Comparison of ENCODE assay signal across 8 mouse cellular contexts in the genomic region with DNA sequence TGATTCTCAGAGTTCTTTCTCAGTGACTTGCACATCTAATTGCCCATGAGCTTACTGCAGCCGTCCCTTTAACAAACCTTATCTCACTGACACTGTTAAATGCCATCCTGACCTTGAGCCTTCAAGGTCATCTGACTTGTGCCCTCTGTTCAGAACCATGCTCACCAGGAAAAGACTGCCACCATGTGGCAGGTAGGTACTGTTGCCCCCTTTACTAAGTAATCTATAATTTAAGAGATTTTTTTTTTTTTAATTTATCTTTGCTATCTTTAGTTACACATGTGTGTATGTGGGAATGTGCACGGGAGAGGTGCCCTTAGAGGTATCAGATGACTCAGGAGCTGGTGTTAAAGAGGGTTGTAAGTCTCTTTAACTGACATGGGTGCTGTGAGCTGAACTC. TPM values are rescaled to one million over a fixed set of nuclear protein-coding genes. Genes with fewer than 3 reads are reported as not detected.
DNase-seq lines count a peak whose midpoint lies in the region; ATAC-seq and TF ChIP-seq lines count a peak whose summit lies in the region.
"Had no signal": no experiment of that assay in that cellular context is flagged by ENCODE, and none has a peak within 500 bp of the region (broad histone marks: within the 10 kb centered on the region; RNA-seq: fewer than 3 reads in every experiment).

No protein-coding gene starts in this region.

- peak; percentile 21; the same call in 1 of the 2 replicates for TF ChIP-seq CTCF in liver, adult 2 months (IDR thresholded peaks at IDR 0.05; ENCODE audit: low read depth, low read length)

- no peak overlapping the region for H3K9ac ChIP-seq in liver, adult 2 months (ENCODE audit: low read depth, low read length)
- no peak overlapping the region for H3K9ac ChIP-seq in liver, embryonic 11.5 days (ENCODE audit: low read depth, low read length)
- H3K9ac ChIP-seq in hindbrain, embryonic 16.5 days (ENCODE audit: low read depth, low read length), result no peak overlapping the region

- TF ChIP-seq POLR2A in liver, adult 2 months (IDR thresholded peaks at IDR 0.05; ENCODE audit: extremely low read depth, insufficient read depth, low read length), result no peak

- ATAC-seq in liver, embryonic 11.5 days (replicated peaks; ENCODE audit: low FRiP score), result no peak; the same call in 1 of the 2 replicates
- ATAC-seq in granulocyte monocyte progenitor cell, adult 5-6 weeks (replicated peaks; ENCODE audit: poor library complexity, severe bottlenecking), result peak; percentile 44; the same call in 1 of the 2 replicates
- ATAC-seq in hindbrain, embryonic 16.5 days, result no peak

- peaks cover 2% of the 10 kb centered on the region; the same call in 1 of the 2 replicates for H3K4me1 ChIP-seq in liver, adult 2 months (ENCODE audit: control insufficient read depth, insufficient read depth, low read length)
- H3K4me1 ChIP-seq in liver, embryonic 11.5 days (replicated peaks; ENCODE audit: control insufficient read depth, insufficient read depth, low read length), result no peaks in the 10 kb centered on the region
- no peaks in the 10 kb centered on the region for H3K4me1 ChIP-seq in hindbrain, embryonic 16.5 days (ENCODE audit: control insufficient read depth, insufficient read depth, low read depth, low read length)

- peak; percentile 49 for DNase-seq in liver, adult 2 months (ENCODE audit: extremely low read depth, low read depth, low spot score)
- no peak for DNase-seq in liver, embryonic 11.5 days (ENCODE audit: low spot score)
- peak; percentile 25 for DNase-seq in NIH3T3 (ENCODE audit: low read depth)
- DNase-seq in spleen, postnatal 36 days (ENCODE audit: low spot score in 2 of 2), result peak; percentile 35 to 36
- DNase-seq in layer of hippocampus, postnatal 36 days, result no peak
- DNase-seq: embryo, embryonic 11 days had no signal

- no peak overlapping the region for H3K4me2 ChIP-seq in liver, embryonic 11.5 days
- no peak overlapping the region for H3K4me2 ChIP-seq in hindbrain, embryonic 16.5 days (ENCODE audit: low read length)

- H3K27ac ChIP-seq in liver, adult 2 months (replicated peaks; ENCODE audit: insufficient read depth, low read depth, low read length), result no peak overlapping the region
- no peak overlapping the region for H3K27ac ChIP-seq in liver, embryonic 11.5 days (ENCODE audit: low read depth, low read length)
- H3K27ac ChIP-seq in hindbrain, embryonic 16.5 days (ENCODE audit: low read depth, low read length), result no peak overlapping the region

- no peaks in the 10 kb centered on the region for H3K9me3 ChIP-seq in liver, embryonic 11.5 days (ENCODE audit: control insufficient read depth, low read length)
- H3K9me3 ChIP-seq in hindbrain, embryonic 16.5 days (ENCODE audit: control insufficient read depth, low read length), result no peaks in the 10 kb centered on the region

- H3K27me3 ChIP-seq in liver, adult 2 months (ENCODE audit: control insufficient read depth, insufficient read depth, low read length), result no peaks in the 10 kb centered on the region
- no peaks in the 10 kb centered on the region for H3K27me3 ChIP-seq in liver, embryonic 11.5 days (replicated peaks; ENCODE audit: control insufficient read depth, insufficient read depth, low read length)
- no peaks in the 10 kb centered on the region for H3K27me3 ChIP-seq in hindbrain, embryonic 16.5 days (replicated peaks; ENCODE audit: control insufficient read depth, insufficient read depth, low read length)

- no peaks in the 10 kb centered on the region for H3K36me3 ChIP-seq in liver, adult 2 months (ENCODE audit: control insufficient read depth, insufficient read depth, low read length)
- H3K36me3 ChIP-seq in liver, embryonic 11.5 days (ENCODE audit: control insufficient read depth, insufficient read depth, low read length), result no peaks in the 10 kb centered on the region
- no peaks in the 10 kb centered on the region for H3K36me3 ChIP-seq in hindbrain, embryonic 16.5 days (ENCODE audit: control insufficient read depth, insufficient read depth, low read length)

- H3K4me3 ChIP-seq in liver, adult 2 months (ENCODE audit: insufficient read depth, low read depth, low read length), result no peak overlapping the region
- no peak overlapping the region for H3K4me3 ChIP-seq in liver, embryonic 11.5 days (ENCODE audit: low read depth, low read length)
- no peak overlapping the region for H3K4me3 ChIP-seq in hindbrain, embryonic 16.5 days (ENCODE audit: low read length)

- H3K79me2 ChIP-seq in liver, adult 2 months (ENCODE audit: control insufficient read depth, insufficient read depth, low read length), result no peaks in the 10 kb centered on the region

- WGBS in liver, adult 2 months, result 21% methylated on average over 2 of the region's 2 CpGs
- WGBS in liver, embryonic 11.5 days, result 31% methylated on average over 2 of the region's 2 CpGs
- 69% methylated on average over 2 of the region's 2 CpGs for WGBS in hindbrain, embryonic 16.5 days

RNA-seq across cellular contexts. Expression of gene Fam69a, which starts 18.2 kb away (rescaled TPM):
- total RNA-seq in liver, adult 2 months (2014; rRNA removed), result 3.9 and 5.3 TPM in 2 replicates
- 0.97 and 1.4 TPM in 2 replicates for polyA plus RNA-seq in liver, adult 2 months (2012; rRNA removed)
- 19.5 and 20.6 TPM in 2 replicates for polyA plus RNA-seq in liver, embryonic 11.5 days (2014; fragmentation: Nextera tagmentation; extraction: Ambion mirVana)
- total RNA-seq in granulocyte monocyte progenitor cell, adult 5-6 weeks (2014; fragmentation: Nextera tagmentation), result 21.8 and 32.0 TPM in 2 replicates
- 16.8 and 22.9 TPM in 2 replicates for total RNA-seq in granulocyte monocyte progenitor cell, adult 5-6 weeks (2017)
- polyA plus RNA-seq in hindbrain, embryonic 16.5 days (2015; fragmentation: Nextera tagmentation; extraction: Ambion mirVana), result 68.1 and 73.3 TPM in 2 replicates
- 10 to 100 TPM; 32.9 to 39.3 TPM for total RNA-seq in layer of hippocampus, postnatal 36 days (2021)

Comparison
In these comparisons a context has a peak if more than half of its experiments do, and no peak if none do; other contexts are left out.
1. DNase-seq: peak in liver, adult 2 months (single experiment), NIH3T3 (single experiment) and spleen, postnatal 36 days (2 of 2); none in liver, embryonic 11.5 days (single experiment) and layer of hippocampus, postnatal 36 days (0 of 2).